Mouse (Mus musculus): ENCODE data around the gene Traf3ip3. TPM values are rescaled to one million over a fixed set of nuclear protein-coding genes. Genes with fewer than 3 reads are reported as not detected.

Gene Traf3ip3
- polyA plus RNA-seq, 1 experiment from 2014 or later: 9.2 TPM

DNA sequence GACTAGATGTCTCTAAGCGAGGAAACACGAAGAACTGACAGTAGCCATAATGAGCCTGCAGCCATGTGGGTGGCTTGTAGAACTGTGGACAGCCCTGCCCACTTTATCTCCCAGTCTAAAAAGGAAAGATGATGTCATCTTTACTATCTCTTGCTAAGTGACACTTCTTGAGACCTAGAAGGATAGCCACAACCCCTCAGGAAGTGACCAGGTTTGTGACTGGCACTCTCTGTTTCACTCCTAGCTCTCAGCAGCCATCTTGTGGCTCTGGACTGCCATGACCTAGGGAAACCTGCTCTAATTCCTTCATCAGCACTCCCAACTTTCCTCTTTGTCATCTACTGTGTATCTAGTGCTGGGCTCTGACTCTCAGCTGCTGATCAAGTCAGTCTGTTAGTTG is 3.2 kb downstream of the Traf3ip3 start:
- no peak overlapping the region for H3K4me3 ChIP-seq (ENCODE audit: low read depth, low read length)
- ATAC-seq (replicated peaks; ENCODE audit: low FRiP score): no peak
- H3K9ac ChIP-seq (ENCODE audit: low read depth, low read length): no peak overlapping the region
- H3K36me3 ChIP-seq (ENCODE audit: control insufficient read depth, insufficient read depth, low read length): no peaks in the 10 kb centered on the region
- 68% methylated on average over 2 of the region's 2 CpGs for WGBS
- H3K4me2 ChIP-seq: no peak overlapping the region
- H3K4me1 ChIP-seq (replicated peaks; ENCODE audit: control insufficient read depth, insufficient read depth, low read length): no peaks in the 10 kb centered on the region; the same call in 1 of the 2 replicates
- H3K27me3 ChIP-seq (replicated peaks; ENCODE audit: control insufficient read depth, insufficient read depth, low read length): no peaks in the 10 kb centered on the region
- no peak for DNase-seq (ENCODE audit: low spot score)
- no peak overlapping the region for H3K27ac ChIP-seq (ENCODE audit: low read depth, low read length)
- H3K9me3 ChIP-seq (ENCODE audit: control insufficient read depth, low read length): no peaks in the 10 kb centered on the region

DNA sequence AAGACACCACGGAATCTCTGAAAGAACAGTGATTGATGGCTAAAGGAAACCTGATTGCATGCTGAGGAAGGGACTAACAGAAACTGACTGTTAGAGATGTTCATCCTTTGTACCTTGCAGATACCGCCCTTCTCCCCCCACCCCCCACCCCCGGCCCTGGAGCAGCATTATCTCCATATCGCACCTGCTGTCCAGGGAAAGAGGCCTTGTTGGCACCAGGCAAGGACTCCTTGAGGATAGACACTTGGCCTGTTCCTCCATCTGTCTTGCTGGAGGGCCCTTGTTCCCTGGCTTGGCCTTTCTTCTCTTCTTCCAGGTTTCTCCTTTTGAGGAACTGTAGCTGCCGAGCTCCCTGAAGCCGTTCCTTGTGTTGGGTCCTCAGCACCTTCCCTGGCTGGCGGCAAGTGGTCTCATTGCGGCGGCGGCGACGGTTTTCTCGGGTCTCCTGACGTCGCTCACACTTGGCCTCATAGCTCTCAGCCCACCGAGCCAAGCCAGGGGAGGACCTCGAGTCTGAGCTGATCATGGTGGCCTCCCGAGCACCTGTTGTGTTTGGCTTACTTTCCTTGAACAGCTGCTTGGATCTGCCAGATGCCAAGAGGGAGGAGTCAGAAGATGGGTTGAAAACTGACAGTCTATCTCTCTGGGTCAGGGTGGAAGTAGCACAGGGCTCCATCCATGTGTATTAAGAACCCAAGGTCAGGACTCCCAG is 3.9 kb downstream of the Traf3ip3 start:
- H3K27me3 ChIP-seq (replicated peaks; ENCODE audit: control insufficient read depth, insufficient read depth, low read length): no peaks in the 10 kb centered on the region
- DNase-seq (ENCODE audit: low spot score) (no peak), ATAC-seq (replicated peaks; ENCODE audit: low FRiP score) (no peak)
- H3K27ac ChIP-seq (ENCODE audit: low read depth, low read length): no peak overlapping the region
- H3K9ac ChIP-seq (ENCODE audit: low read depth, low read length): no peak overlapping the region
- no peak overlapping the region for H3K4me2 ChIP-seq
- no peaks in the 10 kb centered on the region for H3K9me3 ChIP-seq (ENCODE audit: control insufficient read depth, low read length)
- WGBS: 80% methylated on average over 18 of the region's 18 CpGs
- no peaks in the 10 kb centered on the region; the same call in 1 of the 2 replicates for H3K4me1 ChIP-seq (replicated peaks; ENCODE audit: control insufficient read depth, insufficient read depth, low read length)
- H3K4me3 ChIP-seq (ENCODE audit: low read depth, low read length): no peak overlapping the region
- H3K36me3 ChIP-seq (ENCODE audit: control insufficient read depth, insufficient read depth, low read length): no peaks in the 10 kb centered on the region

DNA sequence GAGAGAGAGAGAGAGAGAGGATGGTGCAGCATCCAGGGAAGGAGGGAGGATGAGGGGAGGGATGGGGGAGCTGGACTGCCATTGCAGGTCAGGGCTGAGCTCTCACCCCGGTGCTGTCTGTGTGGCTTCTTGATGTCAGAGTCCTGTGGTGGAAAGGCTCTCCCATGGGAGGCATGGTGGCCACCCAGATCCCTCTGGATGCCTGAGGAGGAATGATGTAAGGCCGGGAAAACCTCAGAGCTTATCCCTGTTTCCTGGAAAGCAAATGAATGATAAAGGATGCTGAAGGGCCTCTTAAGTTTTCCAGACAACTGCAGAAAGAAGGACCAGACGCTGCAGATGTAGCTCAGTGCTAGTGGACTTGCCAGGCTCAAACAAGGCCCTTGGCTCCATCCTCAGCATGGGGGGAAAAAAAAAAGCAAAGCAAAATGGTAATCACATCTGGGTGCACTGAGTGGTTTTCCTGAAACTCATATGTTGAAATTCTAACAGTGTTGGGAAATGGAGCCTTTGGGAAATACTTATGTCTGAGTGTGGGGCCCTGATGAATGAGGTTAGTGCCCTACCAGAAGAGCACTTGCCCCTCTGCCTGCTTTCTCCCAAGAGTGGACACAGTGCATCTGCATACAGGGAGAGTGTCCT is 6.2 kb downstream of the Traf3ip3 start:
- Histone ChIP-seq H3K4me3 (ENCODE audit: low read depth, low read length) (no peak overlapping the region), H3K4me2 (no peak overlapping the region), H3K36me3 (ENCODE audit: control insufficient read depth, insufficient read depth, low read length) (no peaks in the 10 kb centered on the region), H3K9ac (ENCODE audit: low read depth, low read length) (no peak overlapping the region), H3K9me3 (ENCODE audit: control insufficient read depth, low read length) (no peaks in the 10 kb centered on the region), H3K27ac (ENCODE audit: low read depth, low read length) (no peak overlapping the region), H3K4me1 (replicated peaks; ENCODE audit: control insufficient read depth, insufficient read depth, low read length) (no peaks in the 10 kb centered on the region; the same call in 1 of the 2 replicates), H3K27me3 (replicated peaks; ENCODE audit: control insufficient read depth, insufficient read depth, low read length) (no peaks in the 10 kb centered on the region)
- ATAC-seq (replicated peaks; ENCODE audit: low FRiP score) (no peak), DNase-seq (ENCODE audit: low spot score) (no peak)
- WGBS: 70% methylated on average over 3 of the region's 3 CpGs

DNA sequence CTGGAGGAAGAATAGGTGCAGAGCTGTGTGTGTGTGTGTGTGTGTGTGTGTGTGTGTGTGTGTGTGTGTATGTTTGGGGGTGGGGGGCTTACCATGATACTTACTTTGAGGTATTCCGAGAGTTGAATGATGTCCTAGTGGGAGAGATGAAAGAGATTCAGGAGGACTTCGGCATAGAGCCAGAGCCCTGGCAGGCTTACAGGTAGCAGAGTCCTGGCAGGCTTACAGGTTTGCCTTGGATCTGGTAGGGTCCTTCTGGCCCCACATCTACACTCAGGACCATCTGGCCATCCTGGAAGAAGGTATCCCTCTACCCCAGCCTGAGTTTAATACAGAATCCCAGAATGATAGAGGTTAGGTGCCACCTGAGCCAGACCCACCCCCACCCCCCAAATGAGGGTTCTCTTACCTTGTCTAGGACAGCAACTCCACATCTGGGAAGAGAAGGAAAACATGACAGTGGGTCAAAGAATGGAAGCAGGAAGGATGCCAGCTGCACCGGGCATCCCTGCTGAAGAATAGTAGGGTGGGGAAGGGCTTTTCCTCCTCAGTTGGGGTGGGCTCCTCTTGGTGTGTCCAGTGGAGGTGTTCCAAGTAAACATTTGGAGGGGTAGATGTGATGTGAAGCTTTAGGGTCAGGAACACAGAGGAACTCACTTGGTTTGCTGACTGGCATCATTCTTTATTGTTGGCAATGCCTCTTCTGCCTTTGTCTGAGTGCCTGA is 6.9 kb downstream of the Traf3ip3 start:
- no peak for ATAC-seq (replicated peaks; ENCODE audit: low FRiP score)
- Histone ChIP-seq H3K27me3 (replicated peaks; ENCODE audit: control insufficient read depth, insufficient read depth, low read length) (no peaks in the 10 kb centered on the region), H3K9ac (ENCODE audit: low read depth, low read length) (no peak overlapping the region), H3K27ac (ENCODE audit: low read depth, low read length) (no peak overlapping the region), H3K9me3 (ENCODE audit: control insufficient read depth, low read length) (no peaks in the 10 kb centered on the region), H3K36me3 (ENCODE audit: control insufficient read depth, insufficient read depth, low read length) (no peaks in the 10 kb centered on the region), H3K4me1 (replicated peaks; ENCODE audit: control insufficient read depth, insufficient read depth, low read length) (peaks cover under 1% of the 10 kb centered on the region; the same call in 1 of the 2 replicates), H3K4me2 (no peak overlapping the region), H3K4me3 (ENCODE audit: low read depth, low read length) (no peak overlapping the region)
- no peak for DNase-seq (ENCODE audit: low spot score)
- WGBS: 93% methylated on average over 3 of the region's 3 CpGs

DNA sequence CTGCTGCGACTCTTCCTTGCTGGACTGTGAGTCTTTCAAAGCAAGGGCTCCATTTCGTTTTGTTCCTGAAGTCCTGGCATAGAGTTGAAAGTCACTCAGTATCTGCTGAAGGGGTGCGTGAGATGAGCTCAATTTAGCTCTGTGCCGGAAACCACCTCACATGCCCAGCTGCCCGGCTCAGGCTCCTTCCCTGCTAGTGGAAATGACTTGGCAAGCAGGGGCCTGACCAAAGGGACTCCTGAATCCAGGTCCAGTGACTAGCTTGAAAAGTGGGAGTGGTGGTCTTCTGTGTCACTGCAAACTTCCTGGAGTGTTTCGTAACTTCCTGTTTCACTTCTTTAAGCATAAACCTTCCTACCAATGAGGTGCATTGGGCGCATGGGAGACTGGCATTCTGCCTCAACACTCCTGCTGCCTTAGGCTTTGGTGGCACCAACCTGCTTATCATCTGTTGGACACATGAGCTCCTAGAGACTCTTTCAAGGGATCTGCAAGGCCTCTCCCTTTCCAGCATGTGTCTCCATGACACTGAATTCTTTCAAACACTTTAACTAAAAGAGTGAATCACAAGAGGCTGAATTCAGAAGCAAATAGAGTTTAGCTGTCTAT is 9.7 kb downstream of the Traf3ip3 start:
- DNase-seq (ENCODE audit: low spot score) (no peak), ATAC-seq (replicated peaks; ENCODE audit: low FRiP score) (no peak)
- Histone ChIP-seq H3K9me3 (ENCODE audit: control insufficient read depth, low read length) (no peaks in the 10 kb centered on the region), H3K27me3 (replicated peaks; ENCODE audit: control insufficient read depth, insufficient read depth, low read length) (no peaks in the 10 kb centered on the region), H3K4me1 (replicated peaks; ENCODE audit: control insufficient read depth, insufficient read depth, low read length) (peaks cover 9% of the 10 kb centered on the region; the same call in 1 of the 2 replicates), H3K36me3 (ENCODE audit: control insufficient read depth, insufficient read depth, low read length) (no peaks in the 10 kb centered on the region), H3K4me2 (no peak overlapping the region), H3K27ac (ENCODE audit: low read depth, low read length) (no peak overlapping the region; the same call in 1 of the 2 replicates), H3K9ac (ENCODE audit: low read depth, low read length) (no peak overlapping the region), H3K4me3 (ENCODE audit: low read depth, low read length) (no peak overlapping the region)
- 75% methylated on average over 7 of the region's 7 CpGs for WGBS

DNA sequence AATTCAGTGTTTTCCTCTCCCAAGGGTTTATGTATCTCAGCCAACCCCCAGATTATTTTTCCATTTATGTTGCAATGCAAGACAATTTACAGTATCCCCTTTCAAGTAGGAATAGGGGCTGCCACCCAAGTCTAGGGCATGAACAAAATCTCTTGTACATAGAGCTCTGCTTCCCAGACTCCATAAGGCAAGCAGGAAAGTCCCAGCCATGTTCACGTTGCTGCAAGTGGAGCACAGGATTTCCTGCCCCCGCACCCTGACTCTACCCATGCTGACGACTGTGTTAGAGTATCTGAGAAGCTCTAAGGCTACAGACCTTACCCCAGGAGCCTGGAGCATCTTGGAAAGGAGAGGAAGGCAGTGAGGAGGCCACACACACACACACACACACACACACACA is 11.7 kb downstream of the Traf3ip3 start:
- H3K27me3 ChIP-seq (replicated peaks; ENCODE audit: control insufficient read depth, insufficient read depth, low read length): no peaks in the 10 kb centered on the region
- no peak for ATAC-seq (replicated peaks; ENCODE audit: low FRiP score)
- no peak overlapping the region for H3K9ac ChIP-seq (ENCODE audit: low read depth, low read length)
- no peaks in the 10 kb centered on the region for H3K9me3 ChIP-seq (ENCODE audit: control insufficient read depth, low read length)
- H3K27ac ChIP-seq (ENCODE audit: low read depth, low read length): peak overlapping the region; percentile 28
- WGBS: 50% methylated on average over 3 of the region's 3 CpGs
- peaks cover 9% of the 10 kb centered on the region; the same call in 1 of the 2 replicates for H3K4me1 ChIP-seq (replicated peaks; ENCODE audit: control insufficient read depth, insufficient read depth, low read length)
- no peak overlapping the region for H3K4me3 ChIP-seq (ENCODE audit: low read depth, low read length)
- DNase-seq (ENCODE audit: low spot score): no peak
- H3K4me2 ChIP-seq: no peak overlapping the region
- H3K36me3 ChIP-seq (ENCODE audit: control insufficient read depth, insufficient read depth, low read length): no peaks in the 10 kb centered on the region

DNA sequence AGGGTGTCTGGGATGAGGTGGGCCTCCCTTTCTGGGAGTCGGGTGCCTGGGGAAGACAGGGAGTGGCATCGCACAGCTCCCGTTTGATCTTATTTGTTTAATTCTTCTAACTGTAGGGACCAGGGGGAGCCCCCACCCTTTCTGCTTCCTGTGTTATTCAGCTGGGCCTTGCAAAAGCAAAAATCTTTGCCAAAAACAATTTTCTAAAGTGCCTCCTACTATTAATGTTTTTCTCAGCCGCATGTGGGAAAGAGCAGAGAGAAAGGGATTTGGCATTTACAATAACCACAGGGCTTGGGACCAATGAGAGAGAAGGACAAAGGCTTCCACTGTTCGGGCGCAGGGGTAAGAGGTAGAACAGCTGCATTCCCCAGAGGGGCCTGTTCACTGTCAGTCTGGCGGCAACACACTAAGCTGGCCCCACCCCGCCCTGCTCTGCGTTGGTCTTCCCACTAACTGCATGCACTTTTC is 12.3 kb downstream of the Traf3ip3 start:
- Histone ChIP-seq H3K9ac (ENCODE audit: low read depth, low read length) (no peak overlapping the region), H3K4me2 (no peak overlapping the region), H3K9me3 (ENCODE audit: control insufficient read depth, low read length) (no peaks in the 10 kb centered on the region), H3K36me3 (ENCODE audit: control insufficient read depth, insufficient read depth, low read length) (no peaks in the 10 kb centered on the region), H3K4me3 (ENCODE audit: low read depth, low read length) (no peak overlapping the region), H3K4me1 (replicated peaks; ENCODE audit: control insufficient read depth, insufficient read depth, low read length) (peaks cover 9% of the 10 kb centered on the region; the same call in 1 of the 2 replicates), H3K27ac (ENCODE audit: low read depth, low read length) (peak overlapping the region; percentile 28), H3K27me3 (replicated peaks; ENCODE audit: control insufficient read depth, insufficient read depth, low read length) (no peaks in the 10 kb centered on the region)
- ATAC-seq (replicated peaks; ENCODE audit: low FRiP score) (peak; percentile 59; the same call in 1 of the 2 replicates), DNase-seq (ENCODE audit: low spot score) (peak; percentile 38)
- WGBS: 52% methylated on average over 9 of the region's 9 CpGs

DNA sequence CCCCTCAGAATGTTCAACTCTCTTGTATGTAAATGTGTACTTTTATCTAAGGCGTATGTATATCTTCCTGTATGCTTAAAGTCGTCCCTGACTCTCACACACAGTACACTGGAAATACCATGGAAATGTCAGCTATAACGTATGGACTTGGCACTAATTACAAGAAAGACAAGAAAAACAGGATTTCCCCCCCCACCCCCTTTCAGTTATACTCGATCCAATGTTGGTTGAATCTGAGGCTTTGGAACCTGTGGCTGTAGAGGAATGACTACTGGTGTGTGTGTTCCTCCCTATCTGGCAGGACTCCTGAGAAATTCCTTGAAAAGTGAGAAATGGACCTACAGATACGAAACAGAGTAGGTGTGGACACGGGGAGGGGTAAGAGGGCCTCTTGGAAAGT is 13.2 kb downstream of the Traf3ip3 start:
- ATAC-seq (replicated peaks; ENCODE audit: low FRiP score) (no peak), DNase-seq (ENCODE audit: low spot score) (no peak)
- Histone ChIP-seq H3K4me2 (no peak overlapping the region), H3K4me3 (ENCODE audit: low read depth, low read length) (no peak overlapping the region), H3K27ac (ENCODE audit: low read depth, low read length) (no peak overlapping the region; the same call in 1 of the 2 replicates), H3K36me3 (ENCODE audit: control insufficient read depth, insufficient read depth, low read length) (no peaks in the 10 kb centered on the region), H3K27me3 (replicated peaks; ENCODE audit: control insufficient read depth, insufficient read depth, low read length) (no peaks in the 10 kb centered on the region), H3K9ac (ENCODE audit: low read depth, low read length) (no peak overlapping the region), H3K4me1 (replicated peaks; ENCODE audit: control insufficient read depth, insufficient read depth, low read length) (peaks cover 9% of the 10 kb centered on the region; the same call in 1 of the 2 replicates), H3K9me3 (ENCODE audit: control insufficient read depth, low read length) (no peaks in the 10 kb centered on the region)
- WGBS: 77% methylated on average over 6 of the region's 6 CpGs

Measured in liver, embryonic 11.5 days (tissue).